Mouse (Mus musculus) heart, adult 2 months (tissue): ENCODE measurements around the gene Eps15. TPM values are rescaled to one million over a fixed set of nuclear protein-coding genes. Genes with fewer than 3 reads are reported as not detected.
"Not testable (repeated sequence)": the region's sequence is repeated elsewhere in the genome, so short reads cannot be mapped to it uniquely, and the experiment has no call there.

ENCODE experiments used
- DNase-seq, 2 experiments: peaks; one replicate each; pipeline ENCODE4 v3.0.0; 2021
- H3K27ac ChIP-seq: fragments of 200-600 bp; 2 replicates; pipeline ENCODE4 v1.8.1; 2022
- H3K27me3 ChIP-seq: fragments of 200-500 bp; 2 replicates; pipeline ENCODE4 v1.6.1; 2012; ENCODE audit warnings: mild to moderate bottlenecking, low read length, inconsistent platforms, mixed read lengths; ENCODE audit not compliant: control insufficient read depth, insufficient read depth
- H3K36me3 ChIP-seq: fragments of 200-500 bp; 2 replicates; pipeline ENCODE4 v1.6.1; 2012; ENCODE audit warnings: low read length, inconsistent platforms; ENCODE audit not compliant: control insufficient read depth, insufficient read depth
- H3K4me1 ChIP-seq: fragments of 200-500 bp; 2 replicates; pipeline ENCODE4 v1.6.1; 2011; ENCODE audit warnings: low read length; ENCODE audit not compliant: control insufficient read depth, insufficient read depth
- H3K4me3 ChIP-seq: fragments of 200-600 bp; 2 replicates; pipeline ENCODE4 v1.8.1; 2022
- H3K79me2 ChIP-seq: fragments of 200-500 bp; replicated peaks from 2 replicates; pipeline ENCODE4 v1.6.1; 2012; ENCODE audit warnings: mild to moderate bottlenecking, inconsistent platforms, low read length, moderate library complexity, mixed read lengths; ENCODE audit not compliant: control insufficient read depth, insufficient read depth
- H3K9ac ChIP-seq: fragments of 200-500 bp; 2 replicates; pipeline ENCODE4 v1.6.1; 2012; ENCODE audit warnings: low read depth, mild to moderate bottlenecking, control low read depth, inconsistent platforms, low read length, mixed read lengths
- CTCF ChIP-seq: fragments of 200-600 bp; IDR thresholded peaks from 2 replicates; pipeline ENCODE4 v1.8.1; 2022; ENCODE audit warnings: antibody characterized with exemption, mild to moderate bottlenecking, moderate library complexity
- EP300 ChIP-seq: fragments of 200-500 bp; IDR thresholded peaks from 2 replicates; pipeline ENCODE4 v1.6.1; 2011; ENCODE audit warnings: low read depth, low read length, control low read depth; ENCODE audit not compliant: insufficient read depth
- POLR2A ChIP-seq: fragments of 200-500 bp; IDR thresholded peaks from 2 replicates; pipeline ENCODE4 v1.6.1; 2011; ENCODE audit warnings: mild to moderate bottlenecking, low read depth, low read length, control low read depth; ENCODE audit not compliant: insufficient read depth
- WGBS: fragments of 180-500 bp; shearing (Covaris S2); methylation state at CpG from one replicate; pipeline ENCODE4 v1.1.7; 2018; 5-methylcytosine and 5-hydroxymethylcytosine counted together
- intact Hi-C: fragments of 180-260 bp; cut with DNase I; formaldehyde crosslinking; loops from one replicate; pipeline ENCODE4 v1.15.1; 2025
- polyA plus RNA-seq: library from polyadenylated mRNA; depleted of rRNA; stranded (reverse); fragments of >200 nt; gene quantifications from 2 replicates; pipeline ENCODE4 v1.2.3, GENCODE M21; 2012
- total RNA-seq, 2 experiments: library from RNA; stranded (reverse); gene quantifications; 2 replicates each; pipeline ENCODE4 v1.2.3; 2021

Eps15 gene
- total and polyA plus RNA-seq, 3 experiments, result 9.9 to 46.8 (median 43.1) TPM

DNA sequence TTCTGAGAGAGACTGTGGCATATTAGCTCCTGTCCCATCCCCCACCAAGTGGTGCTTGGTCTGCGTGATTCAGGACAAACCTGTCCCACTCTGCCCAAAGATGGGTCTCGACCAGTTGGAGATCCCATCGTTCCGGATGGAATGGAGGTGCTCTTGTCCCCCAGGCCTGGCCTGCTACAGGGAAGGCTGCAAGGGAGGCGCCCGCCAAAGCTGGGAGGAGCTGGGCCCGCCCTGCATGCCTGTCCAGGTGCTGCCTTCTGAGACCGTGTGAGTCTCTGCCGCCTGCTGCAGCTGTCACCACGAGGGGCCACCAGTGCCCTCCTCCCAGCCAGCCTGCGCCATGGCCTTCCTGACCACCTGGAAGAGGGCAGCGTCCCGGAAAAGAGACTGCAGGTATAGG, 113.8 kb downstream of the Eps15 start:
- no peak for DNase-seq
- TF ChIP-seq CTCF, result no peak
- TF ChIP-seq POLR2A, result no peak
- no peak for TF ChIP-seq EP300
- intact Hi-C loops, result no loop called here
- WGBS, result 12% methylated on average over 13 of the region's 13 CpGs
- Histone ChIP-seq H3K27me3 (no peaks in the 10 kb centered on the region), H3K4me1 (no peaks in the 10 kb centered on the region), H3K9ac (no peak overlapping the region), H3K4me3 (no peak overlapping the region), H3K79me2 (no peaks in the 10 kb centered on the region), H3K27ac (no peak overlapping the region), H3K36me3 (no peaks in the 10 kb centered on the region)

GRCm38 (mm10) chr4:109394314-109395074, 114.4 kb downstream of the Eps15 start:
- H3K27me3 ChIP-seq, result no peaks in the 10 kb centered on the region
- H3K4me1 ChIP-seq, result no peaks in the 10 kb centered on the region
- TF ChIP-seq POLR2A (no peak), EP300 (no peak), CTCF (no peak)
- H3K79me2 ChIP-seq, result no peaks in the 10 kb centered on the region
- WGBS, result 28% methylated on average over 13 of the region's 13 CpGs
- H3K9ac ChIP-seq, result no peak overlapping the region
- intact Hi-C loops, result no loop called here
- H3K36me3 ChIP-seq, result no peaks in the 10 kb centered on the region
- no peak overlapping the region for H3K4me3 ChIP-seq
- no peak for DNase-seq
- H3K27ac ChIP-seq, result no peak overlapping the region

DNA sequence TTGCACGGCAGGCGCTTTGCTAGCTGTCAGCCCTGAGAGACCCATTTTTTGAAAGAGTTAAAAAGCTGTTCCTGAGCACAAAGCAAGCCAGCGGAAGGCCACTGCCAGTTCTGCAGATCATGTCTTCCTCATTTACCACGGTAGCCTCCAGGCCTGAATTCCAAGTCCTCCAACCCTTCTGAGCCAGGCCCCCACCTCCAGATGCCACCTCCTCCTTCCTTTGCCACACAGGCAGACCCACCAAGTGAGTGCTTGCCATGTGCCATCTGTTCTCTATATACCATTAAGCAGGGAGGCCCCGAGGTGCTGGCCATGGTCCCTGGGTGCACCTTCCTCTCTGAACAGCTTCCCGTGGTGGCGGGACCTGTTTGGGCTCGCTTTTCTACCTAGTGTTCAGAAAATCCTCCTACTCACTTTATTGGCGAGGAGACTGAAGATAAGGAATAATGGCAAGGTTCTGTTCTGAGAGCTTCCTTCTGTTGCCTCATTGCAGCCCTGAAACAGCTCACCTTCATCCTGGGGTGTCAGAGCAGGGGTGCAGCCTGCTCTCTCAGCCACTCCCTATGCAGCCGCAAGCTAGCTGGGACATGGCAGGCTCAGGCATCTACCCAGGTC, 120.4 kb downstream of the Eps15 start:
- H3K27ac ChIP-seq, result no peak overlapping the region
- 77% methylated on average over 10 of the region's 10 CpGs for WGBS

GRCm38 (mm10) chr4:109401176-109401689, 121.2 kb downstream of the Eps15 start:
- no peak overlapping the region for H3K4me3 ChIP-seq
- no peak overlapping the region for H3K9ac ChIP-seq
- TF ChIP-seq CTCF (peak; percentile 55), EP300 (no peak), POLR2A (no peak)
- no peaks in the 10 kb centered on the region for H3K27me3 ChIP-seq
- H3K36me3 ChIP-seq, result no peaks in the 10 kb centered on the region
- intact Hi-C loops, result no loop called here
- no peak overlapping the region for H3K27ac ChIP-seq
- no peaks in the 10 kb centered on the region for H3K79me2 ChIP-seq
- peaks cover 2% of the 10 kb centered on the region for H3K4me1 ChIP-seq
- DNase-seq, result no peak
- 60% methylated on average over 5 of the region's 5 CpGs for WGBS

More for the DNA sequence above, 120.4 kb downstream of the Eps15 start:
- DNase-seq, result no peak
- H3K4me1 ChIP-seq, result no peaks in the 10 kb centered on the region
- H3K9ac ChIP-seq, result no peak overlapping the region
- intact Hi-C loops, result no loop called here
- H3K36me3 ChIP-seq, result no peaks in the 10 kb centered on the region
- no peaks in the 10 kb centered on the region for H3K79me2 ChIP-seq
- H3K4me3 ChIP-seq, result no peak overlapping the region
- no peaks in the 10 kb centered on the region for H3K27me3 ChIP-seq
- TF ChIP-seq POLR2A, result no peak
- no peak for TF ChIP-seq CTCF
- TF ChIP-seq EP300, result no peak

- DNase-seq, H3K79me2 ChIP-seq, H3K27ac ChIP-seq, H3K9ac ChIP-seq, intact Hi-C loops, H3K4me3 ChIP-seq, H3K36me3 ChIP-seq, H3K4me1 ChIP-seq, H3K27me3 ChIP-seq: not testable (repeated sequence)
- 98% methylated on average over 3 of the region's 3 CpGs for WGBS
Observed at GRCm38 (mm10) chr4:109404908-109405307, 124.8 kb downstream of the Eps15 start.

DNA sequence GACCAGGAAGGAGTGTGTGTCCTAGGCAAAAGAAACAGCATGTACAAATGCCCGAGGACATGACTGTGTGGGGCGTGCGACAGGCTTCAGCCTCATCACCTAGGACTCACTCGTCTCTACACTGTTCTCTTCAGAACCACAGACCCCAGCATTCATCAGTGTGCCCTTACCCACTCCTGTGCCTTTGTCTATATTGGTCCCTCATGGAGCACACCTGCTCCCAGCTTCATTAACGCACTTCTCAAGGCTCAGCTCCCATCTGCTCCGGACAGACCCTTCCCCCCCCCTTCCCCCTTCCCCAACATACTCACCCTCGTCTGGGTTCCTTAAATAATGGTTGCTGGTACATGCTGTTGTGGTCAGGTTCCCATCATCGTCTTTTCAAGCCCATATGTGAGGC, 125.3 kb downstream of the Eps15 start:
- H3K36me3 ChIP-seq, result no peaks in the 10 kb centered on the region
- no peak overlapping the region for H3K4me3 ChIP-seq
- peaks cover 4% of the 10 kb centered on the region for H3K4me1 ChIP-seq
- DNase-seq, result no peak
- H3K27me3 ChIP-seq, result no peaks in the 10 kb centered on the region
- no peak overlapping the region; the same call in 1 of the 2 replicates for H3K27ac ChIP-seq
- no peak overlapping the region for H3K9ac ChIP-seq
- intact Hi-C loops, result no loop called here
- 77% methylated on average over 8 of the region's 8 CpGs for WGBS
- H3K79me2 ChIP-seq, result no peaks in the 10 kb centered on the region
- TF ChIP-seq POLR2A (no peak), CTCF (no peak), EP300 (no peak)
